Mouse (Mus musculus) adrenal gland, adult 8-10 months (tissue): Measurements from ENCODE around the gene Midn. TPM values are rescaled to one million over a fixed set of nuclear protein-coding genes. Genes with fewer than 3 reads are reported as not detected.
A peak's percentile ranks its signal among the peaks of the same experiment; 100 is the strongest.

Experiments
- DNase-seq: peaks from one replicate; pipeline ENCODE4 v3.0.0; 2022
- total RNA-seq, 4 experiments: library from RNA; stranded (reverse); gene quantifications; 2 replicates each; pipeline ENCODE4 v1.2.4; 2022

Gene Midn
- total RNA-seq, 4 experiments from 2014 or later, result 56.4 to 145 (median 90.1) TPM

GRCm38 (mm10) chr10:80130403-80131031 is 17.6 kb upstream of the Midn start:
- peak; percentile 11 for DNase-seq

- DNase-seq, result peak; percentile 52
Observed at GRCm38 (mm10) chr10:80131316-80131951, 16.6 kb upstream of the Midn start.

DNA sequence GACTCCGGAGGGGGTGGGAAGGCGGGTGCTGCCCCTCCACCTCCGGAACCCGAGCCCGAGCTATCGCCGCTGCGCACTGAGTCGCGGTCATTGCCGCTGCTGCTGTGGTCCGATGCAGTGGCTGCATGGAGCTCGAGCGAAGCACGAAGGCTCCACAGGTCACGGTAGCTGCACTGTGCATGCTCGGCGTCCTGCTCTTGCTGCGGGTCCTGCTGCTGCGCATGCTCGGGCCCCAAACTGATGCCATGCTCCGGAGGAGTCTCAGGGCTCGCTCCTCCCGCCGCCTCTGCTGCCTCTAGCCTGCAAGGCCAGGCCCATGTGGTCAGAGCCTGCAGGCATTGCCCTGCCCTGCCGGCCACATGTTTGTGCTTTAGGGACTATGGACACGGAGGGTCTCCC is 16.1 kb upstream of the Midn start:
- peak; percentile 9 for DNase-seq

DNA sequence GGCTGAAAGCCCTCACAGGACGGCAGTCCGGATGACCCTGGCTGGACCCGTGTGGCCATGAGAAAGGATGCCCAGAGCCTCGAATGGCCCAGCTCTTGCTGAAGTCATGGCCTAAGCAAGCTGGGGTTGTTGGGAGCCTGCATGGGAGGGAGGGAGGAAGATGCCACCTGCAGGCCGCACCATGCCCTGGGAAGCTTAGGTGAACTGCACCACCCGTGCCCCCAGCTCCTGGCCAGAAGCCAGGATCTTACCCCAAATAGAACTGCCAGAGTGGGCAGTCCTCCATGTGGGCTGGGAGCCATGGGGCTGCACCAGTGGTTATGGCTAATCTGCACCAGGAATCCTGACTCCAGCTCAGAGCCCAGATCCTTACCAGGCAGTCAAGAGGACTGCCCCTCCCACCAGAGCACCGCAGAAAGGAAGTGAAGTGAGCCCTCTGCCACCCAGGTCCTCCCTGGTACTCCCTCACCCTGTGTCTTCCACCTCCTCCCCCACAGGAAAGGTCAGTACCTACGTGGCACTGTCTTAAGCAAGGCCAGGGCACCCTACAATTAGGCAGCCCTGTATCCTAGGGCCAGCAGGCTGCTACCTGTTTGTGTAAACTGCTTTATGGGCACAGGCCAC is 14.7 kb upstream of the Midn start:
- no peak for DNase-seq

DNA sequence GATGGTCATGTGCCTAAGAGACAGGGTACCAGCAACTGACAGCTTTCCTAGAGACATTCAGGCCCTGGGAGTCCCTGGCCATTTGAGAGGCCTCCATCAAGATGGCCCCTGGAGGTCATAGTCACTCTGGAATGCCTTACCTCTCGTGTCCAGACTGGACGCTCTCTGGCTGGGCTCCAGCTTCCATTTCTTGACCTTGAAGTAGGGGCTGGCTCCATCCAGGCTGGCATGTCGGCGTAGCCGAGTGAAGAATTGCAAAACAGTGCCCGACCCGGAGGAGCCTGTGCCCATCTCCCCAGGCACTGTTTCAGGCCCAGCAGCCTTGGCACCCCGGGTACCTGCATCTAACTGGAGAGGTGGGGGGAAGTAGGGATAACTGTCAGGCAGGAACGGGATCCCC is 13.7 kb upstream of the Midn start:
- no peak for DNase-seq

GRCm38 (mm10) chr10:80135161-80135560 is 12.9 kb upstream of the Midn start:
- no peak for DNase-seq

- DNase-seq, result no peak
Observed at GRCm38 (mm10) chr10:80135641-80136040, 12.4 kb upstream of the Midn start.

- DNase-seq, result no peak
Observed at GRCm38 (mm10) chr10:80136179-80136951, 11.7 kb upstream of the Midn start.

DNA sequence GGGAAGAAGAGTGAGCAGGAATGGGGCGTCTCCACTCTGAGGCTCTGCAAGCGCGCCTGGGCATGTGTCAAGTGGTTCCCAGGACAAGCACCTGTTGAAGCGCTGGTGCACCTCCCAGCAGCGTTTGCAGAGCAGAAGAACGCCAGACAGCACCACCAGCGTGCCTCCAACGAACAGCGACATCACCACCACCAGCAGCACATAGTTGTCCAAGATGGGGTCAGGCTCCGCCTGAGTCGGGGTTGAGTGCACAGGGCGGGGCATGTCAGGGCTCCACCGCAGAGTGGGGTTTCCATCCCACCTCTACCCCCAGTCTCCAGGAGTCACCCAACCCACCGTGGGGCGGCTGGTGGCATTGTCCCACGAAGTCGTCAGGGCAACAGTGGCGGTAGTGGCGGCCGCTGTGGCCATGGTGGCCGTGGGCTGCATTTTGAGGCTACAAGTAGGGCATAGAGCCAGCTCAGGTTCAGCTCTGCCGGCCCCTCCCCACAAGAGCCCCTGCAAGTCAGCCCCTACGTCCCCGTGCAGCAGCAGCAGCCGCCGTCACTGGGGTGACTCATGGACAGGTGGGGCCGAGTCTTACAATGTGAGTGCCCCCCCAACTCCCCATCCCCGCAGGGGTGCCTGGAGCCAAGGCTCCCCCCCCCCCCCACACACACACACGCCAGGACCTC is 11.0 kb upstream of the Midn start:
- no peak for DNase-seq

DNA sequence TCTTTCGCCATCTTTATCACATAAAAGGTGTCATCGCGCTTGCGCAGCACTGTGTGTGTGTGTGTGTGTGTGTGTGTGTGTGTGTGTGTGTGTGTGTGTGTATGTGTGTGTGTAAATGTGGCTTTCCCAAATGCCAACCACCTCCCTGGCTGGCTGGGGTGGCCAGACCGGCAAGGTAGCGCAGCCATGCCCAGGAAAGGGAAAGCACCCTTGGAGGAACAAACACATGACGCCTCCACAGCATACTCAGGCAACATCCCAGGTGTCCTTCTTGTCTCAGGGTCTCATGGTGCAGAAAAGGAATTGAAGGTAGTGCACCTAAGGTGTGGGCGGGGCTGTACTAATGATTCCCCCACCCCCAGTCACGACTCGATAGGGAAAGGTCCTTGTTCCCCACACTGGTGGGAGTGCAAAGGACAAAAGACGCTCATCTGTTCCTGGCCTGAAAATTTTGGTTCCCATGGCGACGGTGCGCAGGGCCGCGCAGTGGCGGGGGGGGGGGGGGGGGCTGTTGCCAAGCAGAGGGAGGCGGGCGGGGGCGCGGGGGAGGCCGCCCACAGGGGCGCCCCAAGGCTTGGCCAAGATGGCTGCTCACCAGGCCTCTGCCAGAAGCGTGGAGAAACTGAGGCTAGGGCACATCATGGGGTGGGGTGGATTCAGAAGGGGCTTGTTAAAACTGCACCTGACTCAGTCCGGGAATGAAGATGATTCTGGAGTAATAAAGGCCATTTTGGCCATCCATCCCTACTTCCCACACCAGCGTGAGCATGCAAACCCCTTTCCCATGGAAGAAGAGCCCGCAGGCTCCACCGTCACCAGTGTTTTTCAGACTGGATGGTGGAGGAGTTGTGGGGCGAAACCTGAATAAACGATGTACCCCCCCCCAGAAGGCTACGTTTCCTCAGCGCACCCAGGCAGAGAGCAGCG is 10.2 kb upstream of the Midn start:
- no peak for DNase-seq

DNA sequence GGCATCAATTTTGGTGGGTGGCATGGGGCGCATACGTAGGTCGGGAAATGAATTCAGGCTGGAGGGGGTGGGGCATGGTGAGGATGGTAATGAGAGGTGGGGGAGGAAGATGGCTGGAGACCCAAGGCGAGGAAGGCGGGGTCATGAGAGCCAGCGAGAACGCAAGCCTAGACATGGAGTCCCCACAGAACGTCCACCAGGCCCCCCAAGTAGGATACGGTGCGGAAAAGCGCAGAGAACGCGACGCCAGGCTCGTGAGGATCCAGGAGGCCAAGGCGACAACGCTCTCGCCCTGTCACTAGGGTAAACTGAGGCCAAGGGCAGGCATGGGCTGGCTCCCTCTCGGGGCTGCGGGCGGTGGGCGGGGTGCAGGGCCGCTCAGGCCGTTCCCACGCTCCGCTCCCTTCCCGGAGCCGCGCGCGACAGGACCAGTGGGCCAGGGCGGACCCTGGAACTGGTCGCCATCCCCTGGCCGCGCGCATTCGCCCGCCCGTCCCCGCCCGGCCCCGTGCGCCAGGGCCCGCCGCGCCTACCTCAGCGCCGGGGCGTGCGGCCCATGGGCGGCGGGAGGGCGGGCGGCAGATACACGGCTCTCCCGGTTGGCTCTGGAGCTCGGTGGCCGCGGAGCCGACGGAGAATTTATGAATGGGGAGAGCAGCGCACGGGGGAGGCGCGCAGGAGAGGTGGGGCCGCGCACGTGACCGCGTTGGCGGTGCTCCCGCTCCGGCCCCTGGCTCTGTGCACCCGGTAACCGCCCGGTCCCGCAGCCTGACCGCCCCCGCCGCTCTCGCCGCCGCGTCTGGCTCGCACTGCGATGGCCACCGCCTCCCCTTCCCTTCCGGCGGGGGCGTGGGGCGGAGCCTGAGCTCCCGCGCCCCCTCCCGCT is 9.3 kb upstream of the Midn start, which contains the start of gene Atp5d:
Gene Atp5d (plus strand): TSS at position 80 of the 886 bp plus-strand sequence.
- no peak for DNase-seq

DNA sequence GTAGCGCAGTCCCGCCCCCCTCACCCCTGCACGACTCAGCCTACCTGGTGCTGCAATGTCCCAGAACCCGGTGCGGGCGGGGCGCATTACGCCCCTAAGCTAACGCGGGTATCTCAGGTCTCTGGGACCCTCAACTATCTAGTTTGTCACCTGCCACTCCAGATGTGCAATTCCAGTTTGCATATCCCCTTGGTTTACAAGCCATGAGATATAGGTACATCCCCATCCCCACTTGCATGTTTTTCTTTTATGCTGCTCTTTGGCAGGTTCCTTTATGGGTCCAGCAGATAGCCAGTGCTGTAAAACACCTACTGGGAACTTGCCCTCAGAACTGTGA is 8.7 kb upstream of the Midn start:
- no peak for DNase-seq

- no peak for DNase-seq
Observed at GRCm38 (mm10) chr10:80139975-80140665, 8.0 kb upstream of the Midn start.

DNA sequence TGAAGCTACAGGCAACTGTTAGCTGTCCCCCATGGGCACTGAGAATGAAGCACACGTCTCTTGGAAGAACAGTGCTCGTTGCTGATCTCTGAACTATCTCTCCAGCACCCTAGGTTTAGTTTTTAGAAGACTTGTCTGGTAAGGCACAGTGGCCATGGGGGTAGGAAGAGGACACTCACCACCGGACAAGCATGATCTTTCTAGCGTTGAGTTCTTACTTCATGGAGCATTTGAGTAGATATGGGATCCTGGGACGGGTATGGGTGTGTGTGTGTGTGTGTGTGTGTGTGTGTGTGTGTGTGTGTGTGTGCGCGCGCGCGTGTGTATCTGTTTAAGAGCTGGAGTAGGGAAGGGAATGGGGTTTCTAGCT is 7.4 kb upstream of the Midn start, which contains the start of gene Cbarp:
Gene Cbarp (minus strand): TSS at position 170 of the 370 bp plus-strand sequence.
- DNase-seq, result no peak

- peak; percentile 97 for DNase-seq
Observed at GRCm38 (mm10) chr10:80141243-80141642, 6.8 kb upstream of the Midn start.

GRCm38 (mm10) chr10:80141786-80142529 is 6.1 kb upstream of the Midn start:
- DNase-seq, result peak; percentile 95

DNA sequence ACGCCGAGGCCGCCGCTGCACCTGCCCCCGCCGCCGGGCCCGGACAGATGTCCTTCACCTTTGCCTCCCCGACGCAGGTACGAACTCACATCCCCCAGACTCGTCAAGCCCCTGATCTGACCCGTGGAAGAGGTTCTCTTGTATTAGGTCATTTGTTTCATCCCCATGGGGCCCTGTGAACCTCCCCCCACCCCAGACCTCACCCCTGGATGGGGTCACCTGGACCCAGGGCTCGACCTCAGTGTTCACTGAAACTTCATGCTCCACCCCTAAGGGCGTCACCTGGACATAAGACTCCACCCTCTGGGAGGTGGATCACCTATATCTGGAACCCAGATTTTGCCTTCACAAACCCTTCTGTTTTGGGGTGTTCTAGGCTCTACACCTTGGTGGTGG is 5.5 kb upstream of the Midn start:
- no peak for DNase-seq

DNA sequence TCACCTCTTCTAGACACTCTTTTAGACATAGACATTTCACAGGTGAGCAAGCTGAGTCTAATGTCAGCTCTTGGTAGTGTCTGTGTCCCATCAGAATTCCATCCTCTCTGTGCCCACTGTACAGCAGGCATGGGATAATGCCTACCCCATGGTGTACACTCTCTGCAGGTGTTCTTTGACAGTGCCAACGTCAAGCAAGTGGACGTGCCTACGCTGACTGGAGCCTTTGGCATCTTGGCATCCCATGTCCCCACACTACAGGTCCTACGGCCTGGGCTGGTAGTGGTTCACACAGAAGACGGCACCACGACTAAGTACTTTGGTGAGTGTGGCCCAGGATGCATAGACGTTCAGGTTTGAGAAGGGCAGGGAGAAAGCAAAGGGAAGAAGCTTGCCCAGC is 4.4 kb upstream of the Midn start:
- no peak for DNase-seq

DNA sequence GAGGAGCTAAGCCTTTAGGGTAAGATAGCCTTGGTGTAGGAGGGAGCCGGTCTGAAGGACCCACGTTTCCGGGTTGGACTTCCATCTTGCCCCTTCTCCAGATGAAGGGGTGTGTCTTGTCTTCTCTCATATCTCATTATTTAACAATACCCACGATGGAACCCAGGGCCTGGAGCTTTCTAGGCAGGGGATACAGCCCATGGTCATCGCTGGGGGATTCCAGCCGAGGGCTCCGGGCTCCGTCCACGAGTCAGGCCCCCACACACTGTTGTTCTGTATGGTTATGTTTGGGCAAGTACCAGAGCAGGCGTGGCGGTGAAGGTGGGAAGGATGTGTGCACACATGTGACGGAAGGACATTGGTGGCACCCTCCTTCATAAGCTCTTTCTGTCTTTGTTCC is 3.9 kb upstream of the Midn start:
- no peak for DNase-seq
